Mouse (Mus musculus): ENCODE results near the gene Gcn1l1.

Gcn1l1 gene

DNA sequence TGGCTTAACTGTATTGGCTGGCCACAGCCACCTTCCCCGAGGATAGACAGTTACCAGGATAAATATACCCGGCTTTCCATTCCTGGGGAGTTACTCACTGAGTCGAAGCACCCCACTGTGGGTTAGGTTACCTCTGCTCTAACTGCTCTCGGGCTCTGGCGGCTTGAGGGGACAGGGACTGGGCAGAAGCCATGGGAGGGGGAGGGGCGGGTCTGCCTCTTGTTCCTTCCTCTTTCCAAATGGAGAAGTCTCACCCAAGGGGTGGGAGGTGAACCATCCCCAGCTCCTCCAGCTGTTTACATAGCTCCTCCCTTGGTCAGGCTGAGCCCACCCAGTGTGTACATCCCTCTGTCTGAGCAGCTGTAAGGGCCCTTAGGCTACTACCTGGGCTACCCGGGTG, 29.4 kb upstream of the Gcn1l1 start:
- DNase-seq: no peak

DNA sequence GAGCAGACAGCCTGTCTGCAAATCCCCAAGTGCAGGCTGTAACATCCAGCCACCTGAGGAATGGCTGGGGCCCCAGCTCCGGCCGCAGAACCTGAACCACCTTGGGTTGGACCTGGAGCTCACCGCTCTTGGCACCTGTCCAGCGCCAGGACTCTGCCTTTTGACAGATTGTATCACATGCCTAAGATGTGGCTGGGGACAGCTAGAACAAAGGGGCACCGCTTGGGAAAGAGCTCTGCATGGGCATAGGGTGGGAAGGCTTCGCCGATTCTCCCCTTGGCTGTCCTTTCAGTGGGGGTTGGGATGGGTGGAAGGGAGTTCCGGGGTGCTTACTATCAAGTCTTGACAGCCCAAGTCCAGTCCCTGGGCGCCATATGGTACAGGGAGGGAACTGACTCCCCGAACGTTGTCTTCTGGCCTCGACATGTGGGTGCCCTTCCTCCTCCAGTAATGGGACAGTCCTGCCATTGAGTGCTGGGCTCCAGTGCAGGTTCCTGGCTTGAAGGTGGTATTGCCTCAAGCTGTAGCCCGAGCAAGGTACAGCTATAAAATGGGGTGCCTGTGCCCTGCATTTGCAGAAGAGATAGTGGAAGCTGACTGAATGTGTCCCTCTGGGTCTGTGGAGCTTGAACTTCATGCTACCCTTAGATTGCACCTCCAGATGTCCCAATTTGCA, 26.9 kb upstream of the Gcn1l1 start:
- peak; percentile 66 for DNase-seq

GRCm38 (mm10) chr5:115538693-115539043, 26.4 kb upstream of the Gcn1l1 start:
- DNase-seq: peak; percentile 95

- no peak for DNase-seq
Observed at GRCm38 (mm10) chr5:115542635-115543384, 22.2 kb upstream of the Gcn1l1 start.

GRCm38 (mm10) chr5:115543509-115544253, 21.4 kb upstream of the Gcn1l1 start:
- DNase-seq: peak; percentile 90

DNA sequence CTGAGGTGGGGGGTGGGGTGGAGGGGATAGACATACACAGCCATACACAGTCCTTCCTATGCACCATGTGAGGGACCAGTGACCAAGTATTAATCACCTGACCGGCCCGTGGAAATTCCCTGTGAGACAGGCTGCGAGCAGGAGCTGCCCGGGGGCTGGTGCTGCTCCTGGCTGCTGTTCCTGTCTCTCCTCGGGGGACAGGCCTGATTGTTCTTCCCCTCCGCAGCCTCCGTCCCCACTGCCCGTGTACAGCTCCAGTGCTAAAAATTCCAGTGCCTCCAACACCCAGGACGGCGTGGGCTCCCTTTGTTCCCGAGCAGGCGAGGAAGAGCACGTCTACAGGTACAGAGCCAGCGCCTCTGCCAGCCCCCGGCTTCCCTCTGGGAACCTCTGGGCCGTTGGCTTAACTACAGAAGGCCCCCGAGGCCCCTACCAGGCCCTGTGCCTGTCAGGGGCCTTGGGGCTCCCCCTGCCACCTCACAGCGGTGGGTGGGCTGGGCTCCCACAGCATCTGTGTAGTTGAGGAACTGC, 20.3 kb upstream of the Gcn1l1 start:
- no peak for DNase-seq

DNA sequence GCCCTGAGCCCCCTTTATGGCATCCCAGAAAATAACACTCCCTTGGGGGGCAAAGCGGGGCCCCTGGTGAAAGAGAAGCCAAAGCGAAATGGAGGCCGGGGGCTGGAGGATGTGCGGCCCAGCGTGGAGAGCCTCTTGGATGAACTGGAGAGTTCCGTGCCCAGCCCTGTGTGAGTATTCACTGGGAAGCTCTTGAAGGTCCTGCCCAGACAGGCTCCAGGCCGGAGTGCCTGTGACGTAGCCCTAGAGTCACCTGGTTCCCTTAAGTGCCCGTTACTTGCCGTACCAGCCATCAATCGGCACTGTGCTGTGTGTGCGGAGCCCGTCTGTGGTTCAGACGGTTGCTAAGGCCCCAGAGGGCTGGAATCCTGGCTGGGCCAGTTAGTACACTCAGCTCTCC, 19.4 kb upstream of the Gcn1l1 start:
- no peak for DNase-seq

GRCm38 (mm10) chr5:115546536-115546935, 18.5 kb upstream of the Gcn1l1 start:
- DNase-seq: no peak

DNA sequence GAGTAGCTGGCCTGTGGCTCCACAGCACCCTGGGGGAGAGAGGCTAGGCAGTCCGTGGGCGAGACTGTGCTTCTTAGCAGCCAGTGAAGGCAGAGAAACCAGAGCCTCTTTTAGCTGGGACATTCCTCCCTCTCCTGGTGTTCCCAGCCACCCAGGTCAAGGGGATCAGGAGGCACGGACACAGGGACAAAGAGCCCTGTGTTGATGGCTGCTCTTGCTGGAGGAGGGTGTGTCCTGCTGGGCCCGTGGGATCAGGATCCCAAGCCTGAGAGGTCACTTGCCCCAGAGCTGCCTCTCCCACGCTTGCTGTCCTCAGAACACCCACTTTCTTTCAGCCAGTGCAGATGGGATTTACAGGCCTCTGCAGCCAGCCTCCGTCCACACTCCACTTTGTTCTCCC, 18.0 kb upstream of the Gcn1l1 start:
- DNase-seq: no peak

GRCm38 (mm10) chr5:115547421-115547820, 17.6 kb upstream of the Gcn1l1 start:
- no peak for DNase-seq

- no peak for DNase-seq
Observed at GRCm38 (mm10) chr5:115548501-115549285, 16.4 kb upstream of the Gcn1l1 start.

- no peak for DNase-seq
Observed at GRCm38 (mm10) chr5:115550482-115551005, 14.5 kb upstream of the Gcn1l1 start.

DNA sequence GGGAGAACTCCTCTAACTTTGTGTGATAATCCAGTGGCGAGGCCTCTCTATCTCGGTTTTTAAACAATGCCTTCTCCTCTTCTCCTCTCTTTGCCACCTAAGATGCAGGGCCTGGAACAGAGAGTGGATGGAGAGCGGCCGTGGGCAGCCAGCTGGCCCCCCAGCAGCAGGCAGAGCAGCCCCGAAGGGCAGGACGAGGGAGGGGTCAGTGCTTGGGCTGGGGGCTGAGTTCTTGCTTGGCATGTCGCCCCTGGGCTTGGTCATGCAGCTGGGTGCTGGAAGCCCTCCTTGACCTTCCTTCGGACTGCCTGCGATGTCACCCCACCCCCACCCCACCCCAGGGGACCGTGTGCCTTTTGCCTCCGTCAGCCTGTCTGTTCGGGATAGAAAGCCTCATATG, 13.7 kb upstream of the Gcn1l1 start:
- no peak for DNase-seq

- DNase-seq: no peak
Observed at GRCm38 (mm10) chr5:115551799-115552198, 13.3 kb upstream of the Gcn1l1 start.

- no peak for DNase-seq
Observed at GRCm38 (mm10) chr5:115553801-115554420, 11.1 kb upstream of the Gcn1l1 start.

- no peak for DNase-seq
Observed at GRCm38 (mm10) chr5:115554536-115555291, 10.3 kb upstream of the Gcn1l1 start.

DNA sequence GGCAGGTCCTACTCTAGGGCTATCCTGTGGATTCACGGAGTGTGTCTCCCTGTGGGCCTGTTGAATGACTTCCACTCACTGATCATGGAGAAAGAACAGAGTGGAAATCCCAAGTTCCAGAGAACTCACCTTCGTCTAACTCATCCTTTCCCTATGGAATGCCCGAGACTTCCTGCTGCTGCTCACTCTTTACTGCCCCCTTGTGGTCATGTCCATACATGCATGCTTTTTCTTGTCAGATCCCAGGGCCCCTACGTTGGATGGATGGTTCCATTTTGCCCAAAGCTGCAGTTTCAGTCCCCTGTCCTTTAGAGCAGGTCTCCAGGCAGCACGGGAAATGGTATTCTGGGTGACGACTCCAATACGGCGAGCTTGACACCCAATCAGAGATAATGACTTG, 8.8 kb upstream of the Gcn1l1 start:
- peak; percentile 85 for DNase-seq

DNA sequence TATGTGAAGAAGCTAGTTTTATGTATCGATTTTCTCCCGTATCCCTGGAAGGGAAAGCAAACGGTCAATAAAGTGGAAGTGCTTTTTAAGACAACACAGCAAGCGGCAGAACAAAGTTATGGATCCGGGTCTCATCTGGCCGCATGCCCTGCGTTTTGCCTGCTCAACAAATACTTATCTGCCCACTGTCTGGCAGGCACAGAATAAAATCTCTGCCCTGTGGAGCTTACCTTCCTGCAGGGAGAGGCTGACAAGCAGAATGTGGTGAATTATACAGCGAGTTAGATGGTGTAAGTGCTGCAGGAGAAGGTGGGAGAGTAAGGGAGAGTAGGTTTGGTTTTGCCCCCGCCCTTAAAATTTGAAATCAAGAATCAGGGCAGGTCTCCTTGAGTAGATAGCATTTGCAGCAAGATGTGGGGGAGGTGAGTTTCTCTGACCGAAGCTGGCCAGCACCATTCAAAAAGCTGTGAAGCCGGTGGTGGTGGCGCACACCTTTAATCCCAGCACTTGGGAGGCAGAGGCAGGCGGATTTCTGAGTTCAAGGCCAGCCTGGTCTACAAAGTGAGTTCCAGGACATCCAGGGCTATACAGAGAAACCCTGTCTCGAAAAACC, 6.8 kb upstream of the Gcn1l1 start:
- no peak for DNase-seq

GRCm38 (mm10) chr5:115559237-115560101, 5.6 kb upstream of the Gcn1l1 start, which contains the start of gene Rplp0:
Gene Rplp0, plus strand, starts transcription at chr5:115559467.
- DNase-seq: peak; percentile 100
